ENCODE assay signal across 23 mouse cellular contexts in genomic region chr8:31447984-31448383, GRCm38 (mm10).
DNase-seq lines count a peak whose midpoint lies in the region; ATAC-seq and TF ChIP-seq lines count a peak whose summit lies in the region.
"Had no signal": no experiment of that assay in that cellular context is flagged by ENCODE, and none has a peak within 500 bp of the region (broad histone marks: within the 10 kb centered on the region; RNA-seq: fewer than 3 reads in every experiment).

No protein-coding gene starts in this region.

- no peak for DNase-seq in embryonic facial prominence, embryonic 14.5 days (ENCODE audit: low spot score)
- DNase-seq in embryonic facial prominence, embryonic 10.5 days (ENCODE audit: low spot score), result no peak
- DNase-seq in CH12.LX (ENCODE audit: extremely low read depth) (no peak), ES-E14 (ENCODE audit: low read depth, low spot score) (no peak)
- no peak for DNase-seq in Muller cell, postnatal 12 days (ENCODE audit: inconsistent ontology term)
- DNase-seq in ovary, postnatal 14 days (ENCODE audit: low spot score), result no peak
- DNase-seq: adrenal gland, adult 2 months; adrenal gland, adult 8-10 months; adrenal gland, postnatal 10 days; adrenal gland, postnatal 14 days; adrenal gland, postnatal 25 days; adrenal gland, postnatal 36 days; B cell, adult 2 months; cerebellum, adult 11 months; cerebellum, adult 11-12 months; cerebellum, adult 18-20 months; cerebellum, adult 2 months; cerebellum, adult 8-10 months; cerebellum, adult 9-10 months had no signal

- no peaks in the 10 kb centered on the region for H3K27me3 ChIP-seq in embryonic facial prominence, embryonic 14.5 days (replicated peaks; ENCODE audit: control insufficient read depth, insufficient read depth, low read length)
- no peaks in the 10 kb centered on the region for H3K27me3 ChIP-seq in embryonic facial prominence, embryonic 10.5 days (replicated peaks; ENCODE audit: low read depth, poor library complexity, severe bottlenecking)
- peaks cover 3% of the 10 kb centered on the region for H3K27me3 ChIP-seq in CH12.LX (replicated peaks)
- H3K27me3 ChIP-seq: Patski had no signal

- no peak overlapping the region for H3K27ac ChIP-seq in embryonic facial prominence, embryonic 14.5 days (replicated peaks; ENCODE audit: low read depth, low read length)
- no peak overlapping the region for H3K27ac ChIP-seq in embryonic facial prominence, embryonic 10.5 days (replicated peaks)
- H3K27ac ChIP-seq in CH12.LX (ENCODE audit: insufficient read depth, low read depth) (no peak overlapping the region), ES-E14 (ENCODE audit: insufficient read depth, low read depth, low read length, poor library complexity, severe bottlenecking) (no peak overlapping the region)

- no peaks in the 10 kb centered on the region for H3K79me2 ChIP-seq in CH12.LX (replicated peaks; ENCODE audit: control insufficient read depth, extremely low read depth, insufficient read depth, poor library complexity, severe bottlenecking)

- H3K36me3 ChIP-seq in embryonic facial prominence, embryonic 14.5 days (ENCODE audit: control insufficient read depth, insufficient read depth, low read length), result no peaks in the 10 kb centered on the region
- no peaks in the 10 kb centered on the region for H3K36me3 ChIP-seq in embryonic facial prominence, embryonic 10.5 days (replicated peaks)
- no peaks in the 10 kb centered on the region for H3K36me3 ChIP-seq in CH12.LX (replicated peaks in 1 of 2; ENCODE audit: control insufficient read depth in 1 of 2, insufficient read depth in 1 of 2, low read length in 1 of 2)
- H3K36me3 ChIP-seq in ES-E14 (ENCODE audit: control insufficient read depth, insufficient read depth, low read length, poor library complexity, severe bottlenecking), result no peaks in the 10 kb centered on the region
- H3K36me3 ChIP-seq: G1E had no signal

- ATAC-seq in embryonic facial prominence, embryonic 14.5 days (ENCODE audit: low read depth), result peak; percentile 63; the same call in 1 of the 2 replicates
- ATAC-seq: activated CD4-positive, CD25-positive, alpha-beta regulatory T cell, adult 4 months; CD4-positive, CD25-positive, alpha-beta regulatory T cell, adult 4 months; Patski had no signal

- H3K4me1 ChIP-seq in embryonic facial prominence, embryonic 14.5 days (ENCODE audit: control insufficient read depth, insufficient read depth, low read length), result peaks cover 4% of the 10 kb centered on the region; the same call in 1 of the 2 replicates
- H3K4me1 ChIP-seq in embryonic facial prominence, embryonic 10.5 days, result no peaks in the 10 kb centered on the region
- H3K4me1 ChIP-seq in CH12.LX (ENCODE audit: control insufficient read depth in 1 of 2, insufficient read depth in 2 of 2), result no peaks in the 10 kb centered on the region
- H3K4me1 ChIP-seq in ES-E14 (ENCODE audit: control insufficient read depth in 2 of 2, insufficient read depth in 2 of 2, low read length in 2 of 2, poor library complexity in 1 of 2), result no peaks in the 10 kb centered on the region

- H3K9ac ChIP-seq in embryonic facial prominence, embryonic 14.5 days (ENCODE audit: low read depth, low read length), result no peak overlapping the region
- H3K9ac ChIP-seq in CH12.LX (ENCODE audit: insufficient read depth, low read depth) (no peak overlapping the region), ES-E14 (ENCODE audit: insufficient read depth, low read depth, low read length, poor library complexity, severe bottlenecking) (no peak overlapping the region)

- in situ Hi-C loops in CH12.LX (cut with MboI; ENCODE audit: low pct_ligation_motif_present, low pct_unique_long_range_greater_than_20kb, low sequenced_read_pairs) (no loop called here), ES-E14 (cut with MboI; ENCODE audit: low sequenced_read_pairs in 2 of 2, unreplicated experiment in 2 of 2) (no loop called here)

- dilution Hi-C loops in CH12.LX (cut with MboI; ENCODE audit: extremely low pct_ligation_motif_present, extremely low pct_unique_long_range_greater_than_20kb, low sequenced_read_pairs), result no loop called here

- H3K9me3 ChIP-seq in embryonic facial prominence, embryonic 14.5 days (ENCODE audit: control insufficient read depth, low read length), result no peaks in the 10 kb centered on the region
- H3K9me3 ChIP-seq in embryonic facial prominence, embryonic 10.5 days, result no peaks in the 10 kb centered on the region
- H3K9me3 ChIP-seq in CH12.LX (replicated peaks; ENCODE audit: low read length) (no peaks in the 10 kb centered on the region), ES-E14 (ENCODE audit: control insufficient read depth, insufficient read depth, low read depth, low read length) (no peaks in the 10 kb centered on the region)
- H3K9me3 ChIP-seq: G1E had no signal

- no peak for TF ChIP-seq CTCF in CH12.LX (conservative IDR thresholded peaks at IDR 0.05 in 1 of 2, IDR thresholded peaks at IDR 0.05 in 1 of 2; ENCODE audit: low read depth in 2 of 2, low read length in 2 of 2)

- no peak overlapping the region for H3K4me2 ChIP-seq in embryonic facial prominence, embryonic 14.5 days (ENCODE audit: low read depth, low read length)
- H3K4me2 ChIP-seq in CH12.LX (ENCODE audit: insufficient read depth, low read depth, poor library complexity, severe bottlenecking), result no peak overlapping the region

- no peak for TF ChIP-seq EP300 in CH12.LX (IDR thresholded peaks at IDR 0.05; ENCODE audit: low read length)

- TF ChIP-seq POLR2A in CH12.LX (IDR thresholded peaks at IDR 0.05; ENCODE audit: low read depth, low read length), result no peak

- WGBS in embryonic facial prominence, embryonic 14.5 days, result 73% methylated on average over 2 of the region's 2 CpGs
- WGBS in embryonic facial prominence, embryonic 10.5 days, result 81% methylated on average over 2 of the region's 2 CpGs

- no peak for TF ChIP-seq RAD21 in CH12.LX (IDR thresholded peaks at IDR 0.05; ENCODE audit: low read depth, low read length)

- no peak overlapping the region for H3K4me3 ChIP-seq in embryonic facial prominence, embryonic 14.5 days (ENCODE audit: low read depth, low read length)
- no peak overlapping the region for H3K4me3 ChIP-seq in embryonic facial prominence, embryonic 10.5 days
- no peak overlapping the region for H3K4me3 ChIP-seq in CH12.LX (replicated peaks in 1 of 3; ENCODE audit: low read depth in 2 of 3, low read length in 2 of 3, poor library complexity in 1 of 3)
- no peak overlapping the region for H3K4me3 ChIP-seq in ES-E14 (ENCODE audit: insufficient read depth in 1 of 2, low read depth in 1 of 2, low read length in 2 of 2, poor library complexity in 1 of 2, severe bottlenecking in 1 of 2)

TF ChIP-seq in CH12.LX, 34 proteins besides CTCF, POLR2A, EP300 and RAD21:
- no peak for TF ChIP-seq ELF1 (IDR thresholded peaks at IDR 0.05; ENCODE audit: low read depth, low read length)
- peak; percentile 64 for TF ChIP-seq MAFK (IDR thresholded peaks at IDR 0.05; ENCODE audit: insufficient replicate concordance, low read length)
- TF ChIP-seq SIN3A (IDR thresholded peaks at IDR 0.05; ENCODE audit: low read length), result no peak
- no peak for TF ChIP-seq POLR2AphosphoS2 (IDR thresholded peaks at IDR 0.05; ENCODE audit: low read depth, low read length)
- no peak for TF ChIP-seq USF2 (conservative IDR thresholded peaks at IDR 0.05; ENCODE audit: low read depth, low read length)

TF ChIP-seq in ES-E14, 5 proteins besides CTCF, POLR2A, EP300 and RAD21:
- peak; percentile 64; the same call in 1 of the 2 replicates for TF ChIP-seq MAFK (IDR thresholded peaks at IDR 0.05; ENCODE audit: insufficient read depth, low read depth, low read length)
- TF ChIP-seq ZNF384 (IDR thresholded peaks at IDR 0.05; ENCODE audit: low read depth, low read length), result no peak
